Mouse (Mus musculus) left cerebral cortex, postnatal 25 days (tissue): Measurements from ENCODE around the gene Dnaja4. TPM values are rescaled to one million over a fixed set of nuclear protein-coding genes. Genes with fewer than 3 reads are reported as not detected.

Experiments used
- DNase-seq, 2 experiments: peaks; one replicate each; pipeline ENCODE4 v3.0.0; 2022; ENCODE audit warnings: low spot score in 2 of 2, mixed read lengths in 1 of 2
- intact Hi-C: fragments of 180-260 bp; cut with DNase I; formaldehyde crosslinking; loops from one replicate; pipeline ENCODE4 v1.15.1; 2025
- microRNA-seq, 2 experiments: library from miRNA; unstranded; fragments of <30 nt; microRNA quantifications; one replicate each; pipeline ENCODE4 v1.2.0; 2022
- total RNA-seq, 2 experiments: library from RNA; stranded (reverse); gene quantifications; 2 replicates each; pipeline ENCODE4 v1.2.3; 2021

The Dnaja4 gene
- total RNA-seq, 2 experiments from 2014 or later, result 36.3 to 39.0 TPM

DNA sequence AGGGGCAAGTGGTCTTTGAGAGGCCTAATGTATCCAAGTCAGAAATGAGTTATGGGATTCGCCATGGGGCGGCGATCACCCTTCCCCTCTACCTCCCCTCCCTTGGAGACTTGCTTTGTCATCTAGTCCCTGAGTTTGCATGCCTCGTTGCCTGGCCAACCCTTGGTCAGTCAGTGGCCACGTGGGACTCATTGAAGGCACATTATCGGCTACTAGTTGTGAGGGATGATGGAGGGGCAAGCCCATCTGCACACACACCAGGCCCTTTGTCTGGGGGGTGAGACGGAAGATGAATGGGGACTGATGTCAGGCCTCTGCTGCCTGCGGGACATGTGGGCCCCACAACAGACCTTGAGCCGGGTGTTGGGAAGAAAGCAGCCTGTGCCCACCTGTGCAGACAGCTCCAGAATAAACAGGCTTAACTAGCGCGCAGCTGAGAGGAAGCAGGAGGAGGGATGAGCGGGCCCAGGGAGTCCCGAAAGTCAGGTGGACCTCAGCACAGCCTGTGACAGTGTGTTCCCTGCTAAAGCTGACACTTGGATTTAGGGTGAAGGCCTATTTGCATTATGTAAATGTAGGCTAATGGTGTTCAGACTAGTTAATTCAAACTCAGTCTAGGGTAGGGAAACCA lies 47.2 kb downstream of the Dnaja4 start:
- intact Hi-C loops, result no loop called here
- no peak for DNase-seq

GRCm38 (mm10) chr9:54750215-54750981 lies 51.7 kb downstream of the Dnaja4 start:
- no peak for DNase-seq
- intact Hi-C loops, result loop anchor here (5.0 kb wide), 2 partner anchors 42 to 57 kb away; no protein-coding TSS in a partner anchor

GRCm38 (mm10) chr9:54751684-54752083 lies 53.0 kb downstream of the Dnaja4 start:
- no peak for DNase-seq

GRCm38 (mm10) chr9:54752201-54752943 lies 53.7 kb downstream of the Dnaja4 start:
- DNase-seq, result no peak
- intact Hi-C loops, result loop anchor here (5.0 kb wide), 2 partner anchors 40 to 55 kb away; no protein-coding TSS in a partner anchor

More at GRCm38 (mm10) chr9:54751684-54752083, 53.0 kb downstream of the Dnaja4 start:
- intact Hi-C loops, result loop anchor here (5.0 kb wide), 2 partner anchors 41 to 56 kb away; no protein-coding TSS in a partner anchor

GRCm38 (mm10) chr9:54752944-54753295 lies 54.2 kb downstream of the Dnaja4 start:
- intact Hi-C loops, result loop anchor here (5.0 kb wide), 2 partner anchors 39 to 54 kb away; no protein-coding TSS in a partner anchor
- DNase-seq, result no peak

DNA sequence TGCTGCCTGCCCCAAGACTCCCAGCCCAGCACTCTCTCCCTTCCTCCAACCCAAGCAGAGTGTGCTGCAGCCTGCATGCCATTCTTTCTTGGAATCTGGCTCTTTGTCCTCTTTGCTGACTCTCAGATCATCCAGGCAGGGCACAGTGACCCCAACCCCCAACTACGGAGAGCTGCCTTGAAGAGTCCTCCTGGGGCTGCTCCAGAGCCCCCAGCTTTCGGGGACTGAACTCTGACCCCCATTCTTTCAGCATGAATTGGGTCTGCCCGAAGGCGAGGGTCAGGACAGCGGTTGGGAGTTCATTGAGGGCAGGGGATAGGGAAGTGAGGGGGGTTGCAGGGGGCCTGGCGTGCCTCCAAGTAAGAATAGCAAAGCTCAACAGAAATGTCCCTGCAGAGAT lies 60.9 kb downstream of the Dnaja4 start:
- intact Hi-C loops, result no loop called here
- no peak for DNase-seq

GRCm38 (mm10) chr9:54764091-54764490 lies 65.4 kb downstream of the Dnaja4 start:
- intact Hi-C loops, result no loop called here

GRCm38 (mm10) chr9:54764561-54765217 lies 66.0 kb downstream of the Dnaja4 start, which contains the start of gene Crabp1:
Gene Crabp1, plus strand, starts transcription at chr9:54764748.
- intact Hi-C loops, result no loop called here
- peak in 1 of 2 experiments; percentile 13 for DNase-seq

More at GRCm38 (mm10) chr9:54764091-54764490, 65.4 kb downstream of the Dnaja4 start:
- DNase-seq, result no peak

GRCm38 (mm10) chr9:54765336-54766085 lies 66.8 kb downstream of the Dnaja4 start:
- DNase-seq, result no peak
- intact Hi-C loops, result no loop called here

Small RNA genes lying within 50 kb of the gene (microRNA-seq; reads per million reads assigned to microRNA genes)
- gene Mir5710, result 0 to 1.3 reads per million in 2 experiments

Other genes starting within 250 kb of the Dnaja4 start
- gene Dmxl2, start 197.2 kb upstream of the Dnaja4 start, total RNA-seq, result 100 to 1,000 TPM; 191 to 201 TPM
- not detected for gene Sh2d7, start 159.9 kb upstream of the Dnaja4 start, total RNA-seq
- 10 to 100 TPM; 20.7 to 22.3 TPM for gene Cib2, start 138.7 kb upstream of the Dnaja4 start, total RNA-seq
- 100 to 1,000 TPM; 188 to 197 TPM for gene Idh3a, start 112.5 kb upstream of the Dnaja4 start, total RNA-seq
- gene Acsbg1, start 37.0 kb upstream of the Dnaja4 start, total RNA-seq, result 100 to 1,000 TPM; 119 to 141 TPM
- 10 to 100 TPM; 53.9 to 59.2 TPM for gene Wdr61, start 35.6 kb downstream of the Dnaja4 start, total RNA-seq
- 1 to 10 TPM; 1.7 to 3.4 TPM for gene Crabp1, start 65.9 kb downstream of the Dnaja4 start, total RNA-seq
- gene Ireb2, start 164.9 kb downstream of the Dnaja4 start, total RNA-seq, result 10 to 100 TPM; 53.4 to 54.9 TPM
- 1 to 10 TPM; 1.5 to 1.7 TPM for gene Hykk, start 218.4 kb downstream of the Dnaja4 start, total RNA-seq